In genomic region chr12:70285521-70285920, GRCm38 (mm10) we compare ENCODE assay signal across 28 mouse cellular contexts. TPM values are rescaled to one million over a fixed set of nuclear protein-coding genes. Genes with fewer than 3 reads are reported as not detected.
DNase-seq lines count a peak whose midpoint lies in the region; ATAC-seq and TF ChIP-seq lines count a peak whose summit lies in the region.
"Had no signal": no experiment of that assay in that cellular context is flagged by ENCODE, and none has a peak within 500 bp of the region (broad histone marks: within the 10 kb centered on the region; RNA-seq: fewer than 3 reads in every experiment).

No protein-coding gene starts in this region.

- H3K27me3 ChIP-seq in hindbrain, embryonic 16.5 days (replicated peaks; ENCODE audit: control insufficient read depth, insufficient read depth, low read length) = no peaks in the 10 kb centered on the region
- no peaks in the 10 kb centered on the region for H3K27me3 ChIP-seq in hindbrain, embryonic 13.5 days
- H3K27me3 ChIP-seq in midbrain, embryonic 15.5 days (replicated peaks) = no peaks in the 10 kb centered on the region
- H3K27me3 ChIP-seq: CH12.LX; embryonic facial prominence, embryonic 13.5 days; embryonic facial prominence, embryonic 15.5 days; forebrain, embryonic 13.5 days; forebrain, embryonic 15.5 days had no signal

- 45% methylated on average over 5 of the region's 5 CpGs for WGBS in hindbrain, embryonic 16.5 days
- WGBS in hindbrain, embryonic 13.5 days = 53% methylated on average over 5 of the region's 5 CpGs
- WGBS in midbrain, embryonic 15.5 days = 39% methylated on average over 5 of the region's 5 CpGs

- TF ChIP-seq CTCF in layer of hippocampus, adult 2 months (conservative IDR thresholded peaks at IDR 0.05) = no peak

- no peak for DNase-seq in layer of hippocampus, adult 2 months (ENCODE audit: low spot score in 2 of 2)
- no peak for DNase-seq in layer of hippocampus, postnatal 10 days (ENCODE audit: low spot score in 2 of 2)
- DNase-seq in Muller cell, postnatal 12 days (ENCODE audit: inconsistent ontology term) = peak; percentile 92
- peak; percentile 12 for DNase-seq in fibroblast of lung, adult 2 months (ENCODE audit: low read depth)
- DNase-seq: adrenal gland, adult 8-10 months; adrenal gland, postnatal 14 days; adrenal gland, postnatal 36 days; B cell, adult 2 months; cerebellum, adult 11-12 months; cerebellum, adult 2 months; cerebellum, adult 9-10 months; cerebellum, postnatal 10 days; cerebellum, postnatal 25 days; embryo, embryonic 11 days; forebrain, postnatal 0 days had no signal

- no peaks in the 10 kb centered on the region for H3K4me1 ChIP-seq in hindbrain, embryonic 16.5 days (ENCODE audit: control insufficient read depth, insufficient read depth, low read depth, low read length)
- 0 out of 2 replicates have a peak, but pooled peaks cover 5% of the 10 kb centered on the region for H3K4me1 ChIP-seq in hindbrain, embryonic 13.5 days (replicated peaks)
- no peaks in the 10 kb centered on the region for H3K4me1 ChIP-seq in midbrain, embryonic 15.5 days
- H3K4me1 ChIP-seq: embryonic facial prominence, embryonic 15.5 days had no signal

- H3K27ac ChIP-seq in hindbrain, embryonic 16.5 days (ENCODE audit: low read depth, low read length) = 0 out of 2 replicates have a peak overlapping the region, but pooled peaks have one; percentile 29
- no peak overlapping the region for H3K27ac ChIP-seq in hindbrain, embryonic 13.5 days
- peak overlapping the region; percentile 84 for H3K27ac ChIP-seq in layer of hippocampus, adult 2 months
- H3K27ac ChIP-seq in midbrain, embryonic 15.5 days = no peak overlapping the region
- H3K27ac ChIP-seq: embryonic facial prominence, embryonic 13.5 days; embryonic facial prominence, embryonic 15.5 days; forebrain, embryonic 13.5 days; forebrain, embryonic 15.5 days had no signal

- no peak overlapping the region for H3K4me3 ChIP-seq in hindbrain, embryonic 16.5 days (ENCODE audit: low read length)
- H3K4me3 ChIP-seq in hindbrain, embryonic 13.5 days = no peak overlapping the region
- no peak overlapping the region for H3K4me3 ChIP-seq in layer of hippocampus, adult 2 months
- no peak overlapping the region for H3K4me3 ChIP-seq in midbrain, embryonic 15.5 days
- H3K4me3 ChIP-seq: embryonic facial prominence, embryonic 13.5 days; embryonic facial prominence, embryonic 15.5 days; erythroblast, embryonic 14.5 days; forebrain, embryonic 13.5 days; forebrain, embryonic 15.5 days had no signal

- no peak overlapping the region for H3K9ac ChIP-seq in hindbrain, embryonic 16.5 days (ENCODE audit: low read depth, low read length)
- no peak overlapping the region for H3K9ac ChIP-seq in hindbrain, embryonic 13.5 days
- H3K9ac ChIP-seq in midbrain, embryonic 15.5 days = no peak overlapping the region
- H3K9ac ChIP-seq: embryonic facial prominence, embryonic 13.5 days; embryonic facial prominence, embryonic 15.5 days; forebrain, embryonic 13.5 days; forebrain, embryonic 15.5 days; forebrain, postnatal 0 days had no signal

- no peaks in the 10 kb centered on the region for H3K9me3 ChIP-seq in hindbrain, embryonic 16.5 days (ENCODE audit: control insufficient read depth, low read length)
- H3K9me3 ChIP-seq in hindbrain, embryonic 13.5 days = no peaks in the 10 kb centered on the region
- H3K9me3 ChIP-seq in midbrain, embryonic 15.5 days = no peaks in the 10 kb centered on the region
- H3K9me3 ChIP-seq: embryonic facial prominence, embryonic 13.5 days; embryonic facial prominence, embryonic 15.5 days; forebrain, embryonic 13.5 days; forebrain, embryonic 15.5 days; G1E had no signal

- H3K4me2 ChIP-seq in hindbrain, embryonic 16.5 days (ENCODE audit: low read length) = no peak overlapping the region
- H3K4me2 ChIP-seq in hindbrain, embryonic 13.5 days = no peak overlapping the region
- no peak overlapping the region for H3K4me2 ChIP-seq in midbrain, embryonic 15.5 days
- H3K4me2 ChIP-seq: embryonic facial prominence, embryonic 13.5 days; embryonic facial prominence, embryonic 15.5 days; forebrain, embryonic 13.5 days; forebrain, embryonic 15.5 days had no signal

- ATAC-seq in hindbrain, embryonic 16.5 days = no peak
- no peak for ATAC-seq in hindbrain, embryonic 13.5 days (ENCODE audit: low FRiP score)
- no peak for ATAC-seq in midbrain, embryonic 15.5 days (replicated peaks)
- ATAC-seq: activated CD4-positive, CD25-positive, alpha-beta regulatory T cell, adult 4 months; CD4-positive, CD25-positive, alpha-beta regulatory T cell, adult 4 months; forebrain, embryonic 15.5 days; forebrain, postnatal 0 days; Patski had no signal

- peaks cover 9% of the 10 kb centered on the region; the same call in 1 of the 2 replicates for H3K36me3 ChIP-seq in hindbrain, embryonic 16.5 days (ENCODE audit: control insufficient read depth, insufficient read depth, low read length)
- H3K36me3 ChIP-seq in hindbrain, embryonic 13.5 days = peaks cover 42% of the 10 kb centered on the region
- H3K36me3 ChIP-seq in midbrain, embryonic 15.5 days (replicated peaks) = peaks cover 19% of the 10 kb centered on the region; the same call in 1 of the 2 replicates
- H3K36me3 ChIP-seq: embryonic facial prominence, embryonic 13.5 days; embryonic facial prominence, embryonic 15.5 days; G1E had no signal

RNA-seq across cellular contexts. Expression of gene Pygl, which starts 54.2 kb away (rescaled TPM):
- polyA plus RNA-seq in hindbrain, embryonic 16.5 days (2015; fragmentation: Nextera tagmentation; extraction: Ambion mirVana) = 9.6 and 9.9 TPM in 2 replicates
- polyA plus RNA-seq in hindbrain, embryonic 13.5 days (2015; fragmentation: Nextera tagmentation; extraction: Ambion mirVana) = 6.6 and 8.6 TPM in 2 replicates
- total RNA-seq in layer of hippocampus, adult 2 months (2021) = 1 to 10 TPM; 4.2 to 4.5 TPM
- 1 to 10 TPM; 4.2 to 5.3 TPM for total RNA-seq in layer of hippocampus, postnatal 10 days (2021)
- 8.6 and 9.1 TPM in 2 replicates for polyA plus RNA-seq in midbrain, embryonic 15.5 days (2015; fragmentation: Nextera tagmentation; extraction: Ambion mirVana)
- polyA plus RNA-seq: G1E had no signal

Comparison
In these comparisons a context has a peak if more than half of its experiments do, and no peak if none do; other contexts are left out.
1. H3K27ac ChIP-seq: peak in hindbrain, embryonic 16.5 days (single experiment) and layer of hippocampus, adult 2 months (single experiment); none in hindbrain, embryonic 13.5 days (single experiment) and midbrain, embryonic 15.5 days (single experiment).
2. DNase-seq: peak in Muller cell, postnatal 12 days (single experiment) and fibroblast of lung, adult 2 months (single experiment); none in layer of hippocampus, adult 2 months (0 of 2) and layer of hippocampus, postnatal 10 days (0 of 2).